Mouse (Mus musculus) heart, embryonic 13.5 days (tissue): ENCODE measurements around the gene Efcab9. TPM values are rescaled to one million over a fixed set of nuclear protein-coding genes. Genes with fewer than 3 reads are reported as not detected.
A peak's percentile ranks its signal among the peaks of the same experiment; 100 is the strongest.
"Not testable (repeated sequence)": the region's sequence is repeated elsewhere in the genome, so short reads cannot be mapped to it uniquely, and the experiment has no call there.

Source experiments
- ATAC-seq: fragments of 200-750 bp; cut with Nextera tagmentation; 2 replicates; pipeline ENCODE4 v1.8.0; 2017; ENCODE audit warnings: moderate TSS enrichment; ENCODE audit not compliant: insufficient number of reproducible peaks, low FRiP score, low TSS enrichment; ENCODE audit errors: extremely low read depth
- H3K27ac ChIP-seq: fragments of 300-500 bp; sonication (generic); replicated peaks from 2 replicates; pipeline ENCODE4 v1.5.1; 2015; ENCODE audit warnings: moderate library complexity, mild to moderate bottlenecking, inconsistent platforms
- H3K27me3 ChIP-seq: fragments of 300-500 bp; sonication (generic); replicated peaks from 2 replicates; pipeline ENCODE4 v1.6.1; 2015; ENCODE audit warnings: mild to moderate bottlenecking, inconsistent platforms
- H3K36me3 ChIP-seq: fragments of 300-500 bp; sonication (generic); 2 replicates; pipeline ENCODE4 v1.6.1; 2015; ENCODE audit warnings: mild to moderate bottlenecking, inconsistent platforms
- H3K4me1 ChIP-seq: fragments of 300-500 bp; sonication (generic); 2 replicates; pipeline ENCODE4 v1.6.1; 2015; ENCODE audit warnings: inconsistent platforms
- H3K4me2 ChIP-seq: fragments of 300-500 bp; sonication (generic); 2 replicates; pipeline ENCODE4 v1.6.1; 2015; ENCODE audit warnings: inconsistent platforms, mild to moderate bottlenecking, moderate library complexity
- H3K4me3 ChIP-seq: fragments of 300-500 bp; sonication (generic); 2 replicates; pipeline ENCODE4 v1.5.1; 2015; ENCODE audit warnings: moderate library complexity, mild to moderate bottlenecking, inconsistent platforms
- H3K9ac ChIP-seq: fragments of 300-500 bp; sonication (generic); 2 replicates; pipeline ENCODE4 v1.6.1; 2015; ENCODE audit warnings: inconsistent platforms, mild to moderate bottlenecking, moderate library complexity
- H3K9me3 ChIP-seq: fragments of 300-500 bp; sonication (generic); 2 replicates; pipeline ENCODE4 v1.6.1; 2016; ENCODE audit warnings: inconsistent platforms
- WGBS: fragments of 180-500 bp; shearing (Covaris S2); methylation state at CpG from one replicate; pipeline ENCODE4 v1.1.7; 2015; ENCODE audit warnings: mixed read lengths; 5-methylcytosine and 5-hydroxymethylcytosine counted together
- polyA plus RNA-seq: library from polyadenylated mRNA; unstranded; fragments of >200 nt; fragmentation: Nextera tagmentation; extraction: Ambion mirVana; gene quantifications from 2 replicates; pipeline ENCODE4 v1.2.1, GENCODE M21; 2015

The Efcab9 gene
- polyA plus RNA-seq, 1 experiment from 2014 or later = 0.25 TPM

GRCm38 (mm10) chr11:32516091-32516490, 15.8 kb downstream of the Efcab9 start:
- peaks cover 13% of the 10 kb centered on the region for H3K4me1 ChIP-seq
- no peak overlapping the region for H3K4me2 ChIP-seq
- H3K36me3 ChIP-seq = peaks cover 43% of the 10 kb centered on the region
- H3K27ac ChIP-seq = no peak overlapping the region
- no peak overlapping the region for H3K4me3 ChIP-seq
- H3K9ac ChIP-seq = no peak overlapping the region
- WGBS = 82% methylated on average over 12 of the region's 12 CpGs
- no peak for ATAC-seq
- no peaks in the 10 kb centered on the region for H3K9me3 ChIP-seq
- no peaks in the 10 kb centered on the region for H3K27me3 ChIP-seq

- not testable (repeated sequence) for H3K4me3 ChIP-seq, H3K9me3 ChIP-seq, H3K9ac ChIP-seq, ATAC-seq, H3K27ac ChIP-seq, H3K27me3 ChIP-seq, H3K4me2 ChIP-seq
- 86% methylated on average over 5 of the region's 5 CpGs for WGBS
- peaks cover 40% of the 10 kb centered on the region for H3K36me3 ChIP-seq
- peaks cover 13% of the 10 kb centered on the region for H3K4me1 ChIP-seq
These were observed 17.0 kb downstream of the Efcab9 start for GRCm38 (mm10) chr11:32514853-32515252.

- no peak for ATAC-seq
- Histone ChIP-seq H3K4me3 (no peak overlapping the region), H3K4me1 (peaks cover 10% of the 10 kb centered on the region), H3K9ac (no peak overlapping the region), H3K9me3 (no peaks in the 10 kb centered on the region), H3K27me3 (no peaks in the 10 kb centered on the region), H3K27ac (no peak overlapping the region), H3K36me3 (peaks cover 5% of the 10 kb centered on the region), H3K4me2 (no peak overlapping the region)
- 70% methylated on average over 1 of the region's 1 CpGs for WGBS
These were observed 21.0 kb downstream of the Efcab9 start for GRCm38 (mm10) chr11:32510930-32511329.

- H3K27ac ChIP-seq = 0 out of 2 replicates have a peak overlapping the region, but pooled peaks have one; percentile 25
These were observed 26.7 kb downstream of the Efcab9 start for GRCm38 (mm10) chr11:32505091-32505739.

GRCm38 (mm10) chr11:32503711-32504110, 28.2 kb downstream of the Efcab9 start:
- 88% methylated on average over 2 of the region's 2 CpGs for WGBS
- Histone ChIP-seq H3K27ac (no peak overlapping the region), H3K4me3 (no peak overlapping the region), H3K27me3 (no peaks in the 10 kb centered on the region), H3K4me2 (no peak overlapping the region), H3K36me3 (peaks cover 26% of the 10 kb centered on the region), H3K9ac (no peak overlapping the region), H3K9me3 (no peaks in the 10 kb centered on the region), H3K4me1 (peaks cover 22% of the 10 kb centered on the region)
- ATAC-seq = no peak

More at GRCm38 (mm10) chr11:32505091-32505739, 26.7 kb downstream of the Efcab9 start:
- H3K4me3 ChIP-seq = no peak overlapping the region
- H3K9ac ChIP-seq = no peak overlapping the region
- no peak overlapping the region for H3K4me2 ChIP-seq
- H3K4me1 ChIP-seq = peaks cover 20% of the 10 kb centered on the region
- no peaks in the 10 kb centered on the region for H3K27me3 ChIP-seq
- WGBS = 62% methylated on average over 7 of the region's 7 CpGs
- H3K9me3 ChIP-seq = no peaks in the 10 kb centered on the region
- peaks cover 18% of the 10 kb centered on the region for H3K36me3 ChIP-seq
- ATAC-seq = no peak

GRCm38 (mm10) chr11:32499931-32500330, 31.9 kb downstream of the Efcab9 start:
- Histone ChIP-seq H3K27ac (no peak overlapping the region), H3K4me2 (no peak overlapping the region), H3K9me3 (no peaks in the 10 kb centered on the region), H3K4me1 (peaks cover 26% of the 10 kb centered on the region), H3K36me3 (peaks cover 26% of the 10 kb centered on the region), H3K9ac (no peak overlapping the region), H3K4me3 (no peak overlapping the region), H3K27me3 (no peaks in the 10 kb centered on the region)
- 87% methylated on average over 4 of the region's 4 CpGs for WGBS
- no peak for ATAC-seq

GRCm38 (mm10) chr11:32498757-32499535, 32.9 kb downstream of the Efcab9 start:
- no peaks in the 10 kb centered on the region for H3K9me3 ChIP-seq
- 86% methylated on average over 7 of the region's 7 CpGs for WGBS
- no peak overlapping the region for H3K9ac ChIP-seq
- H3K4me3 ChIP-seq = no peak overlapping the region
- no peak overlapping the region for H3K27ac ChIP-seq
- no peaks in the 10 kb centered on the region for H3K27me3 ChIP-seq
- H3K4me1 ChIP-seq = peaks cover 20% of the 10 kb centered on the region; the same call in 1 of the 2 replicates
- peaks cover 26% of the 10 kb centered on the region for H3K36me3 ChIP-seq
- ATAC-seq = no peak
- H3K4me2 ChIP-seq = no peak overlapping the region

- 83% methylated on average over 2 of the region's 2 CpGs for WGBS
- H3K9ac ChIP-seq = no peak overlapping the region
- peaks cover 25% of the 10 kb centered on the region for H3K4me1 ChIP-seq
- no peaks in the 10 kb centered on the region for H3K9me3 ChIP-seq
- H3K4me2 ChIP-seq = no peak overlapping the region
- H3K36me3 ChIP-seq = peaks cover 8% of the 10 kb centered on the region; the same call in 1 of the 2 replicates
- no peaks in the 10 kb centered on the region for H3K27me3 ChIP-seq
- no peak for ATAC-seq
- no peak overlapping the region for H3K27ac ChIP-seq
- no peak overlapping the region for H3K4me3 ChIP-seq
These were observed 36.6 kb downstream of the Efcab9 start for GRCm38 (mm10) chr11:32495283-32495682.

GRCm38 (mm10) chr11:32493312-32493711, 38.6 kb downstream of the Efcab9 start:
- no peak overlapping the region for H3K4me2 ChIP-seq
- H3K4me1 ChIP-seq = peaks cover 38% of the 10 kb centered on the region
- H3K4me3 ChIP-seq = no peak overlapping the region
- ATAC-seq = no peak
- no peak overlapping the region for H3K27ac ChIP-seq
- H3K9ac ChIP-seq = no peak overlapping the region
- H3K36me3 ChIP-seq = no peaks in the 10 kb centered on the region
- H3K9me3 ChIP-seq = no peaks in the 10 kb centered on the region
- H3K27me3 ChIP-seq = no peaks in the 10 kb centered on the region

- 96% methylated on average over 2 of the region's 2 CpGs for WGBS
- Histone ChIP-seq H3K9ac (no peak overlapping the region), H3K4me1 (peaks cover 46% of the 10 kb centered on the region), H3K27ac (no peak overlapping the region), H3K4me2 (no peak overlapping the region), H3K4me3 (no peak overlapping the region), H3K9me3 (no peaks in the 10 kb centered on the region), H3K36me3 (peaks cover 6% of the 10 kb centered on the region; the same call in 1 of the 2 replicates), H3K27me3 (no peaks in the 10 kb centered on the region)
- no peak for ATAC-seq
These were observed 40.8 kb downstream of the Efcab9 start for GRCm38 (mm10) chr11:32491079-32491478.

GRCm38 (mm10) chr11:32488808-32489670, 42.8 kb downstream of the Efcab9 start:
- 68% methylated on average over 5 of the region's 5 CpGs for WGBS
- Histone ChIP-seq H3K4me1 (peaks cover 46% of the 10 kb centered on the region), H3K9ac (no peak overlapping the region)

More at GRCm38 (mm10) chr11:32488808-32489670, 42.8 kb downstream of the Efcab9 start:
- H3K27ac ChIP-seq = peak overlapping the region; percentile 2; the same call in 1 of the 2 replicates
- no peaks in the 10 kb centered on the region for H3K9me3 ChIP-seq
- no peaks in the 10 kb centered on the region for H3K27me3 ChIP-seq
- ATAC-seq = no peak
- H3K4me3 ChIP-seq = no peak overlapping the region
- no peak overlapping the region for H3K4me2 ChIP-seq
- peaks cover 6% of the 10 kb centered on the region; the same call in 1 of the 2 replicates for H3K36me3 ChIP-seq
